Mouse (Mus musculus): ENCODE results near the gene Myo1d.

GRCm38 (mm10) chr11:80759023-80759422 lies 20.8 kb downstream of the Myo1d start:
- no peak for TF ChIP-seq CTCF (IDR thresholded peaks at IDR 0.05; ENCODE audit: control insufficient read depth, insufficient read depth, low read length)
- TF ChIP-seq POLR2A (IDR thresholded peaks at IDR 0.05; ENCODE audit: borderline replicate concordance, control insufficient read depth, low read depth, low read length): no peak
